Mouse (Mus musculus): ENCODE data around the gene Myocd. TPM values are rescaled to one million over a fixed set of nuclear protein-coding genes. Genes with fewer than 3 reads are reported as not detected.
A peak's percentile ranks its signal among the peaks of the same experiment; 100 is the strongest.

The Myocd gene
- total and polyA plus RNA-seq, 2 experiments from 2014 or later, result 55.9 to 129 TPM

DNA sequence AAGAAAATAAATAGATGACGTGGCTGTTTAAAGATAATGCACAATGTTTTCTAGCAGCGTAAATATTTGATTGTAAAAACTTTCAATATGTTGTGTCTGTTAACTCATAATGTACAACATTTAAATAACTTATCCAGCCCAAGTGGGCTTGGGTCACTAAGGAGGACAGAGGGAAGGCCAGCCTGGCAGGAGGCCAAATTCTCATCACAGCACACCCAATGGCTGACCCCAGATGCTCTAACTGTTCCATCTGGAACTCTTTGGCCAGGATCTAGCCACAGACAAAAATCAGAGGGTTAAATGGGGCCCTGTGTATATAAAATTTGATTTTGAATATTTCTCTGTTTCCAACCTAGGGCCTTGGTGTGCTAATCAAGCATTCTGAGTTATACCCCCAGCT, 16.4 kb upstream of the Myocd start:
- 91% methylated on average over 2 of the region's 2 CpGs for WGBS
- TF ChIP-seq EP300 (IDR thresholded peaks at IDR 0.05; ENCODE audit: low read depth), result no peak
- TF ChIP-seq CTCF (IDR thresholded peaks at IDR 0.05; ENCODE audit: low read depth), result no peak
- Histone ChIP-seq H3K9ac (replicated peaks; ENCODE audit: low read depth, low read length) (no peak overlapping the region), H3K9me3 (replicated peaks; ENCODE audit: control insufficient read depth, low read length) (no peaks in the 10 kb centered on the region), H3K4me3 (ENCODE audit: low read depth, low read length) (no peak overlapping the region), H3K4me2 (ENCODE audit: low read depth, low read length) (no peak overlapping the region), H3K4me1 (ENCODE audit: control insufficient read depth, insufficient read depth) (peaks cover 4% of the 10 kb centered on the region; the same call in 1 of the 2 replicates), H3K36me3 (replicated peaks; ENCODE audit: control insufficient read depth, insufficient read depth, low read length) (no peaks in the 10 kb centered on the region), H3K27ac (ENCODE audit: low read depth) (no peak overlapping the region), H3K27me3 (ENCODE audit: control insufficient read depth, insufficient read depth, low read length) (no peaks in the 10 kb centered on the region)
- DNase-seq (ENCODE audit: low spot score) (no peak), ATAC-seq (ENCODE audit: insufficient read depth, low read depth) (no peak)

DNA sequence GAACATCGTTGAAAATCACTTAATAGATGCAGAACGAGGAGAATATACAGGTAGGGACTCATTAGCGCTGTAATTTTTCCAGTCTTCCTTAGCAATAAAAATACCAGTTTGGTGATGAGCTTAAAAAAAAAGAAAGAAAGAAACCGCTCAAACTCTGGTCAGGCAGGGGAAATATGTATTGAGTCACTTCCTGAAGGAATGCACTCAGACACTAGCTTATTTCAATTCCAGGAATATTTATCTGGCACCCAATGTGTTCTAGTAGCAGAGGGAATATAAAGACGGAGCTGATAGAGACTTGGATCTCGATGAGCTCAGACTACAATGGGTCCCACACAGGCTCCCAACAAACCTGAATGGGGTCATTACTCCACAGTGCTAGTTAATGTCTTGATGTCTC, 5.7 kb upstream of the Myocd start:
- peaks cover 12% of the 10 kb centered on the region; the same call in 1 of the 2 replicates for H3K4me1 ChIP-seq (ENCODE audit: control insufficient read depth, insufficient read depth)
- no peak overlapping the region for H3K9ac ChIP-seq (replicated peaks; ENCODE audit: low read depth, low read length)
- TF ChIP-seq CTCF (IDR thresholded peaks at IDR 0.05; ENCODE audit: low read depth) (no peak), EP300 (IDR thresholded peaks at IDR 0.05; ENCODE audit: low read depth) (no peak)
- H3K4me3 ChIP-seq (ENCODE audit: low read depth, low read length), result no peak overlapping the region
- H3K9me3 ChIP-seq (replicated peaks; ENCODE audit: control insufficient read depth, low read length), result no peaks in the 10 kb centered on the region
- WGBS, result 61% methylated on average over 6 of the region's 6 CpGs
- no peaks in the 10 kb centered on the region for H3K27me3 ChIP-seq (ENCODE audit: control insufficient read depth, insufficient read depth, low read length)
- no peak overlapping the region for H3K4me2 ChIP-seq (ENCODE audit: low read depth, low read length)
- ATAC-seq (ENCODE audit: insufficient read depth, low read depth) (no peak), DNase-seq (ENCODE audit: low spot score) (no peak)
- no peak overlapping the region for H3K27ac ChIP-seq (ENCODE audit: low read depth)
- no peaks in the 10 kb centered on the region for H3K36me3 ChIP-seq (replicated peaks; ENCODE audit: control insufficient read depth, insufficient read depth, low read length)

GRCm38 (mm10) chr11:65271000-65271399, 1.2 kb upstream of the Myocd start:
- Histone ChIP-seq H3K9me3 (replicated peaks; ENCODE audit: control insufficient read depth, low read length) (no peaks in the 10 kb centered on the region), H3K4me3 (ENCODE audit: low read depth, low read length) (peak overlapping the region; percentile 74), H3K4me2 (ENCODE audit: low read depth, low read length) (peak overlapping the region; percentile 70), H3K27me3 (ENCODE audit: control insufficient read depth, insufficient read depth, low read length) (no peaks in the 10 kb centered on the region), H3K9ac (replicated peaks; ENCODE audit: low read depth, low read length) (peak overlapping the region; percentile 87; the same call in 1 of the 2 replicates), H3K4me1 (ENCODE audit: control insufficient read depth, insufficient read depth) (peaks cover 12% of the 10 kb centered on the region; the same call in 1 of the 2 replicates), H3K27ac (ENCODE audit: low read depth) (peak overlapping the region; percentile 91), H3K36me3 (replicated peaks; ENCODE audit: control insufficient read depth, insufficient read depth, low read length) (no peaks in the 10 kb centered on the region)
- peak; percentile 49 for ATAC-seq (ENCODE audit: insufficient read depth, low read depth)
- 5% methylated on average over 4 of the region's 4 CpGs for WGBS
- TF ChIP-seq EP300 (IDR thresholded peaks at IDR 0.05; ENCODE audit: low read depth) (no peak), CTCF (IDR thresholded peaks at IDR 0.05; ENCODE audit: low read depth) (peak; percentile 15)
- peak; percentile 82 for DNase-seq (ENCODE audit: low spot score)

GRCm38 (mm10) chr11:65268310-65268709, 1.5 kb downstream of the Myocd start:
- 17% methylated on average over 4 of the region's 4 CpGs for WGBS
- Histone ChIP-seq H3K27me3 (ENCODE audit: control insufficient read depth, insufficient read depth, low read length) (no peaks in the 10 kb centered on the region), H3K9ac (replicated peaks; ENCODE audit: low read depth, low read length) (peak overlapping the region; percentile 87), H3K4me1 (ENCODE audit: control insufficient read depth, insufficient read depth) (peaks cover 16% of the 10 kb centered on the region), H3K27ac (ENCODE audit: low read depth) (peak overlapping the region; percentile 91), H3K4me2 (ENCODE audit: low read depth, low read length) (peak overlapping the region; percentile 70), H3K36me3 (replicated peaks; ENCODE audit: control insufficient read depth, insufficient read depth, low read length) (no peaks in the 10 kb centered on the region), H3K4me3 (ENCODE audit: low read depth, low read length) (peak overlapping the region; percentile 74), H3K9me3 (replicated peaks; ENCODE audit: control insufficient read depth, low read length) (no peaks in the 10 kb centered on the region)
- no peak for ATAC-seq (ENCODE audit: insufficient read depth, low read depth)
- peak; percentile 63 for TF ChIP-seq CTCF (IDR thresholded peaks at IDR 0.05; ENCODE audit: low read depth)
- no peak for TF ChIP-seq EP300 (IDR thresholded peaks at IDR 0.05; ENCODE audit: low read depth)
- DNase-seq (ENCODE audit: low spot score), result peak; percentile 77

DNA sequence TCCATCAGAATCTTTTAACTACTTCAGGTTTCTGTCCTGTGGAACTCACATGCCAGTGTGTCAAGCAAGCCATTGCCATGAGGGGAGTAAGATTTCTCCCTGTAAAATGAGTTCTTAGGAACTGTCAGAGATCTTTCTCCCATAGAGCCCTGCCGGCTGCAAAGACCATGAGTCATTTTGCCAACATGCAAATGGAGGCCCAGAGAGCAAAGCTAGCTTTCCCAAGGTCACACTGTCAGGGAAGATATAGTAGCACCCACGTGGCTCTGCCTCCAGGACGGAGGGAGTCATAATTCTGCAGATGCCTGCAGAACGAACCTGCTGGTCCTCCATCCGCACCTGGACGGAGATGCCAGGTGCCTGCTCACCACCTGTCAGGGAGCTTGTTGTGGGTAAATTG, 6.3 kb downstream of the Myocd start:
- Histone ChIP-seq H3K4me1 (ENCODE audit: control insufficient read depth, insufficient read depth) (peaks cover 11% of the 10 kb centered on the region), H3K27me3 (ENCODE audit: control insufficient read depth, insufficient read depth, low read length) (no peaks in the 10 kb centered on the region), H3K9ac (replicated peaks; ENCODE audit: low read depth, low read length) (0 out of 2 replicates have a peak overlapping the region, but pooled peaks have one; percentile 31), H3K4me3 (ENCODE audit: low read depth, low read length) (no peak overlapping the region), H3K4me2 (ENCODE audit: low read depth, low read length) (peak overlapping the region; percentile 41; the same call in 1 of the 2 replicates), H3K36me3 (replicated peaks; ENCODE audit: control insufficient read depth, insufficient read depth, low read length) (peaks cover 4% of the 10 kb centered on the region; the same call in 1 of the 2 replicates), H3K27ac (ENCODE audit: low read depth) (peak overlapping the region; percentile 74), H3K9me3 (replicated peaks; ENCODE audit: control insufficient read depth, low read length) (no peaks in the 10 kb centered on the region)
- WGBS, result 34% methylated on average over 6 of the region's 6 CpGs
- DNase-seq (ENCODE audit: low spot score) (peak; percentile 84), ATAC-seq (ENCODE audit: insufficient read depth, low read depth) (peak; percentile 60; the same call in 1 of the 2 replicates)
- TF ChIP-seq CTCF (IDR thresholded peaks at IDR 0.05; ENCODE audit: low read depth) (no peak), EP300 (IDR thresholded peaks at IDR 0.05; ENCODE audit: low read depth) (no peak)

- DNase-seq (ENCODE audit: low spot score) (no peak), ATAC-seq (ENCODE audit: insufficient read depth, low read depth) (no peak)
- Histone ChIP-seq H3K9me3 (replicated peaks; ENCODE audit: control insufficient read depth, low read length) (no peaks in the 10 kb centered on the region), H3K9ac (replicated peaks; ENCODE audit: low read depth, low read length) (peak overlapping the region; percentile 26; the same call in 1 of the 2 replicates), H3K4me2 (ENCODE audit: low read depth, low read length) (peak overlapping the region; percentile 46), H3K27me3 (ENCODE audit: control insufficient read depth, insufficient read depth, low read length) (no peaks in the 10 kb centered on the region), H3K27ac (ENCODE audit: low read depth) (peak overlapping the region; percentile 85), H3K4me1 (ENCODE audit: control insufficient read depth, insufficient read depth) (peaks cover 25% of the 10 kb centered on the region), H3K4me3 (ENCODE audit: low read depth, low read length) (no peak overlapping the region), H3K36me3 (replicated peaks; ENCODE audit: control insufficient read depth, insufficient read depth, low read length) (peaks cover 4% of the 10 kb centered on the region; the same call in 1 of the 2 replicates)
- WGBS, result 59% methylated on average over 4 of the region's 4 CpGs
- TF ChIP-seq CTCF (IDR thresholded peaks at IDR 0.05; ENCODE audit: low read depth) (no peak), EP300 (IDR thresholded peaks at IDR 0.05; ENCODE audit: low read depth) (no peak)
Observed at GRCm38 (mm10) chr11:65258997-65259396, 10.8 kb downstream of the Myocd start.
